Mouse (Mus musculus) forebrain, embryonic 16.5 days (tissue): ENCODE data around the gene Bspry. TPM values are rescaled to one million over a fixed set of nuclear protein-coding genes. Genes with fewer than 3 reads are reported as not detected.
A peak's percentile ranks its signal among the peaks of the same experiment; 100 is the strongest.

ENCODE experiments used
- ATAC-seq: fragments of 200-750 bp; cut with Nextera tagmentation; 2 replicates; pipeline ENCODE4 v1.8.0; 2017; ENCODE audit warnings: mild to moderate bottlenecking, moderate library complexity
- H3K27ac ChIP-seq: fragments of 300-500 bp; sonication (generic); 2 replicates; pipeline ENCODE4 v1.5.1; 2014; ENCODE audit warnings: low read length, control low read depth
- H3K27me3 ChIP-seq: fragments of 300-500 bp; sonication (generic); replicated peaks from 2 replicates; pipeline ENCODE4 v1.6.1; 2014; ENCODE audit warnings: low read length; ENCODE audit not compliant: control insufficient read depth, insufficient read depth
- H3K36me3 ChIP-seq: fragments of 300-500 bp; sonication (generic); 2 replicates; pipeline ENCODE4 v1.6.1; 2014; ENCODE audit not compliant: control insufficient read depth, insufficient read depth
- H3K4me1 ChIP-seq: fragments of 300-500 bp; sonication (generic); replicated peaks from 2 replicates; pipeline ENCODE4 v1.6.1; 2014; ENCODE audit warnings: low read length; ENCODE audit not compliant: control insufficient read depth, insufficient read depth
- H3K4me2 ChIP-seq: fragments of 300-500 bp; sonication (generic); 2 replicates; pipeline ENCODE4 v1.6.1; 2014; ENCODE audit warnings: mild to moderate bottlenecking, low read length, control low read depth
- H3K4me3 ChIP-seq: fragments of 300-500 bp; sonication (generic); replicated peaks from 2 replicates; pipeline ENCODE4 v1.5.1; 2014; ENCODE audit warnings: mild to moderate bottlenecking, low read length, control low read depth
- H3K9ac ChIP-seq: fragments of 300-500 bp; sonication (generic); replicated peaks from 2 replicates; pipeline ENCODE4 v1.6.1; 2014; ENCODE audit warnings: low read depth, low read length, control low read depth
- H3K9me3 ChIP-seq: fragments of 300-500 bp; sonication (generic); 2 replicates; pipeline ENCODE4 v1.6.1; 2016; ENCODE audit warnings: low read length; ENCODE audit not compliant: control insufficient read depth
- WGBS: fragments of 180-500 bp; shearing (Covaris S2); extraction: QIAGEN DNeasy Blood & Tissue Kit; methylation state at CpG from one replicate; pipeline ENCODE4 v1.1.7; 2014; 5-methylcytosine and 5-hydroxymethylcytosine counted together
- polyA plus RNA-seq: library from polyadenylated mRNA; unstranded; fragments of >200 nt; fragmentation: Nextera tagmentation; extraction: Ambion mirVana; gene quantifications from 2 replicates; pipeline ENCODE4 v1.2.1, GENCODE M21; 2015

The Bspry gene
- polyA plus RNA-seq, 1 experiment from 2014 or later = 0.71 TPM

DNA sequence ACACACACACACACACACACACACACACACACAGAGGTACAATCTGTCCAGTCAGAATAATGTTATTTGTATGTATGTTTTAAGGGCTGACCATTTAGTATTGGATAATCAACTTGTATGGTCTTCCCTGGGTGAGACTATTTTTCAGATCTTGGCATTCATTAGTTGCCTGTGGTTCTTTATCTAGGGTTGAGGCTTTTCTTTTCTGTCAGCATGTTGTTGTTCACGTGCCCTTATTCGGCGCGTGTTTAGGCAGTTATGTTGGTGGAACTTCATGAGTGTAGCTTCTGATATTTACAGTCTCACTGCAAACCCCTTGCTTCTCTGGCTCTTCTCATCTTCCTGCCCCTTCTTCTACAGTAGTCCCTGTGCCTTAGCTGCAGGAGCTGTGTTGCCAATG lies 47.8 kb downstream of the Bspry start:
- Histone ChIP-seq H3K4me3 (no peak overlapping the region), H3K4me1 (peaks cover 9% of the 10 kb centered on the region), H3K27ac (no peak overlapping the region), H3K36me3 (no peaks in the 10 kb centered on the region), H3K9me3 (no peaks in the 10 kb centered on the region), H3K27me3 (no peaks in the 10 kb centered on the region), H3K4me2 (no peak overlapping the region), H3K9ac (no peak overlapping the region)
- WGBS = 83% methylated on average over 4 of the region's 4 CpGs
- ATAC-seq = no peak

DNA sequence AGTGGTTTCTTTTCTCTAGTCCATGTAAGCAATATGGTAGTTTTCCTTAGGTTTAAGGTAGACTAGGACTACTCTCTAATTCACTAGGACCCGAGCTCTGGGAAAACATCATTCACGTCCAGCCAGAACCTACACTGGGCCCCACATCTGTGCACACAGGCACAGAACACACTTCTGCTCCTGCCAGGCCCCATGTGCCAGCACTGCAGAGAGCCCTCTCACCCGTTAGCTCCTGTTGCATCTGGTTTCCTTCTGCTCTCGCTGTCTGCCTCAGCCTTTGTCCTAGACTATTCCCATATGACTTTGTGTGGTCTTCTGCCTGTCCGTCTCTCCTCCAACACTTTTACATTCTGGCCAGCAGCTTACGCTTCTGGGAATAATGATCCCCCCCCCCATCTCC lies 53.9 kb downstream of the Bspry start:
- Histone ChIP-seq H3K9ac (no peak overlapping the region), H3K27ac (no peak overlapping the region), H3K4me3 (no peak overlapping the region), H3K9me3 (no peaks in the 10 kb centered on the region), H3K27me3 (no peaks in the 10 kb centered on the region), H3K36me3 (no peaks in the 10 kb centered on the region), H3K4me2 (no peak overlapping the region), H3K4me1 (no peaks in the 10 kb centered on the region)
- no peak for ATAC-seq
- WGBS = 64% methylated on average over 6 of the region's 6 CpGs

DNA sequence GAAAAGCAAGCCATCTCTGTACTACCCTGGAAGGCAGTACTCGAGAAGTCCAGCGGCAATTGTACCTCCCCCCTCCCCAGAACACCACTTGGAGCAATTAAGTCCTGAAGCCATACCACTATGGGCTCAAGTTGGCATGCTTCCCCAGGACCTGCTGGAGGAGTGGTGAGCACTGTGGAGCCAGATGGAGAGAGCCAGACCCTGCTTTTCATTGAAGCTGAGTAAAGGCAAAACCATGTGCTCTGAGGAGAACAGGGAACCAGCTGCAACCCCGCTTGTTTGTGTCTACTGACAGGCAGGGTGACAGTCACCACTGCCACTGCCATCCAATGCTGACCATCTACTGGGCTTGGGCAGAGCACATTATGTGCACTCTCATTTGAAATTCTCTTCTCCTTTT lies 61.9 kb downstream of the Bspry start:
- no peak overlapping the region for H3K4me3 ChIP-seq
- H3K36me3 ChIP-seq = no peaks in the 10 kb centered on the region
- no peak overlapping the region for H3K4me2 ChIP-seq
- H3K9ac ChIP-seq = no peak overlapping the region
- H3K27ac ChIP-seq = no peak overlapping the region
- no peaks in the 10 kb centered on the region for H3K27me3 ChIP-seq
- peak; percentile 93 for ATAC-seq
- H3K4me1 ChIP-seq = no peaks in the 10 kb centered on the region
- whole genome bisulfite sequencing = 48% methylated on average over 3 of the region's 3 CpGs
- H3K9me3 ChIP-seq = no peaks in the 10 kb centered on the region

DNA sequence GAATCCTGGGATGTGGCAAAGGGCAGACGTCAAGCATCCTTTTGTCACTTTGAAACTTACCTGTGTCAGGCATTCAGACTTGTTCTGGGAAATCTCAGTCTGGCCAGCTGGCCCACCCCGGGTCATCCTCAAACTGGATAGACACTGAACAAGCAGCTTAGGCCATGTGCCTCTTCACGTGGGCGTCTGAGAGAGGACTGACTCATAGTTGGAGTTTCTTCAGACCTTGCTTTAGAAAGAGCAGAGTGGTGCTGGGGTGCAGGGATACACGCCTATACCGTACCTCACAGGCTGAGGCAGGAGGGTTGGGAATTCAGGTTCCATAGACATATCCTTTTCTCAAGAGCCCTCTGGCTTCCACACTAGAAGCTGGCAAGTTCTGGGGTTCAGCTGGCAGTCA lies 63.9 kb downstream of the Bspry start:
- Histone ChIP-seq H3K4me3 (no peak overlapping the region), H3K4me2 (no peak overlapping the region), H3K36me3 (no peaks in the 10 kb centered on the region), H3K9ac (no peak overlapping the region), H3K27ac (no peak overlapping the region), H3K27me3 (no peaks in the 10 kb centered on the region), H3K4me1 (no peaks in the 10 kb centered on the region), H3K9me3 (no peaks in the 10 kb centered on the region)
- 92% methylated on average over 6 of the region's 6 CpGs for WGBS
- ATAC-seq = no peak

DNA sequence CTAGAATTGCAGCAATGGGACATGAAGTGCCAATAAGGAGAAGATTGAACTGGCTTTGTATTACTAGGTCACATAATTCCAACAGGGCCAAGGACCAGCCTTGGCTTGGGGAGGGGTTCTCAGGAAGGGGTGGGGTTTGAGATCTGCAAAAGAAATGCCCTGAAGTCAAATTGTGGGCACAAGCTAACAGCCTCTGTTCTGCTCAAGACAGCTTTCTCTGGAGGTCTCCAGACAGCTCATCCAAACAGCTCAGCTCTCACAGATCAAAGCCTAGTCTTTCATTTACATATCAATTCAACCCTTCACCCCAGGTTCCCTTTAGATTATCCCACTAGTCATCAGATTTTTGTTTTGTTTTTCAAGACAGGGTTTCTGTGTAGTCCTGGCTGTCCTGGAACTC lies 64.9 kb downstream of the Bspry start:
- Histone ChIP-seq H3K27ac (no peak overlapping the region), H3K4me2 (no peak overlapping the region), H3K9ac (no peak overlapping the region), H3K4me3 (no peak overlapping the region), H3K9me3 (no peaks in the 10 kb centered on the region), H3K36me3 (no peaks in the 10 kb centered on the region), H3K27me3 (no peaks in the 10 kb centered on the region), H3K4me1 (no peaks in the 10 kb centered on the region)
- ATAC-seq = no peak

Other genes starting within 250 kb of the Bspry start
- 22.8 and 22.9 TPM in 2 replicates for gene Zfp37, start 249.0 kb upstream of the Bspry start, polyA plus RNA-seq
- 13.0 and 15.6 TPM in 2 replicates for gene Slc31a2, start 217.5 kb upstream of the Bspry start, polyA plus RNA-seq
- 23.5 and 24.0 TPM in 2 replicates for gene Fkbp15, start 119.5 kb upstream of the Bspry start, polyA plus RNA-seq
- 39.6 and 43.2 TPM in 2 replicates for gene Slc31a1, start 119.3 kb upstream of the Bspry start, polyA plus RNA-seq
- gene Cdc26, start 71.4 kb upstream of the Bspry start, polyA plus RNA-seq = 99.8 and 104 TPM in 2 replicates
- gene Prpf4, start 71.3 kb upstream of the Bspry start, polyA plus RNA-seq = 17.0 and 18.7 TPM in 2 replicates
- gene Rnf183, start 44.8 kb upstream of the Bspry start, polyA plus RNA-seq = not detected in 2 replicates
- 9.8 and 13.8 TPM in 2 replicates for gene Wdr31, start 9.2 kb upstream of the Bspry start, polyA plus RNA-seq
- gene Hdhd3, start 23.4 kb downstream of the Bspry start, polyA plus RNA-seq = 9.7 and 10.8 TPM in 2 replicates
- gene Alad, start 39.9 kb downstream of the Bspry start, polyA plus RNA-seq = 67.7 and 68.4 TPM in 2 replicates
- 81.6 and 92.0 TPM in 2 replicates for gene Pole3, start 45.0 kb downstream of the Bspry start, polyA plus RNA-seq
- 0.58 and 0.61 TPM in 2 replicates for gene 4933430I17Rik, start 45.3 kb downstream of the Bspry start, polyA plus RNA-seq
- 44.8 and 50.4 TPM in 2 replicates for gene Rgs3, start 79.8 kb downstream of the Bspry start, polyA plus RNA-seq